Mouse (Mus musculus): ENCODE results near the gene Sptbn2. TPM values are rescaled to one million over a fixed set of nuclear protein-coding genes. Genes with fewer than 3 reads are reported as not detected.

Sptbn2 gene
- total and polyA plus RNA-seq, 3 experiments = 0.20 to 0.27 (median 0.23) TPM

GRCm38 (mm10) chr19:4697721-4698120 lies 13.2 kb upstream of the Sptbn2 start:
- intact Hi-C loops (cut with DNase I) = no loop called here
- Histone ChIP-seq H3K4me1 (ENCODE audit: control insufficient read depth, insufficient read depth, low read length) (peaks cover 2% of the 10 kb centered on the region; the same call in 1 of the 2 replicates), H3K4me3 (no peak overlapping the region; the same call in 1 of the 2 replicates), H3K27ac (no peak overlapping the region), H3K9ac (ENCODE audit: low read depth, low read length) (no peak overlapping the region), H3K27me3 (ENCODE audit: control insufficient read depth, insufficient read depth, low read length) (peaks cover 2% of the 10 kb centered on the region; the same call in 1 of the 2 replicates), H3K36me3 (ENCODE audit: control insufficient read depth, insufficient read depth, low read length) (no peaks in the 10 kb centered on the region), H3K79me2 (replicated peaks; ENCODE audit: control insufficient read depth, insufficient read depth, low read length) (no peaks in the 10 kb centered on the region)
- no peak for DNase-seq
- 71% methylated on average over 9 of the region's 9 CpGs for WGBS
- TF ChIP-seq EP300 (IDR thresholded peaks at IDR 0.05; ENCODE audit: insufficient read depth, low read depth, low read length) (no peak), POLR2A (IDR thresholded peaks at IDR 0.05; ENCODE audit: insufficient read depth, low read depth, low read length) (no peak), CTCF (IDR thresholded peaks at IDR 0.05) (no peak)

DNA sequence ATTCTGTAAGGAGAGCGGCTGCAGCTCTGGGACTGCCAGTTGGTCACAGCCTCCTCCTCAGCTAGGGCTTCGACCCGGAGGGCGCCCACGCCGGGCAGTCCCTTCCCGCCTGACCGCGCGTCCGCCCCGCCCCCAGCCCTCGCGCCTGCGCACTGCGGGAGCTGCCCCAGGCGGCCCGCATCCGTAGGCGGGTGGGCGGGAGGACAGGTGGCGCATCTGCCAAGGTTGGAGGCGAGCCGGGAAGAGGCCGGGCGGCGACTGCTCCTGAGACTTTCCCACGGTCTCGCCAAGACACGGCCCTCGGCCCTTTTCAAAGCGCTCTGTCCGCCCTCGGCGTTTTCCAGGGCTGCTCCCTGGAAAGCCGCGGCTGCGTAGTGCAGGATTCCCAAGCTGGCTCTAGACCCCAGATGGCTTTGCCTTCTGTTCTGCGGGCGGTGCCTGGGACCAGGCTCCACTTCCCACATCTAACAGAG lies 12.7 kb upstream of the Sptbn2 start, which contains the start of gene Gm960:
TSS of gene Gm960 (minus strand) at position 464 of the 473 bp plus-strand sequence.
- no peaks in the 10 kb centered on the region for H3K36me3 ChIP-seq (ENCODE audit: control insufficient read depth, insufficient read depth, low read length)
- intact Hi-C loops (cut with DNase I) = no loop called here
- 1% methylated on average over 40 of the region's 40 CpGs for WGBS
- peak within 1 kb of the TSS; percentile 38; the same call in 1 of the 2 replicates for H3K9ac ChIP-seq (ENCODE audit: low read depth, low read length)
- no peak within 1 kb of the TSS; the same call in 1 of the 2 replicates for H3K27ac ChIP-seq
- DNase-seq = peak; percentile 72 to 80
- peaks cover under 1% of the 10 kb centered on the region; the same call in 1 of the 2 replicates for H3K27me3 ChIP-seq (ENCODE audit: control insufficient read depth, insufficient read depth, low read length)
- peak within 1 kb of the TSS; percentile 48 for H3K4me3 ChIP-seq
- TF ChIP-seq EP300 (IDR thresholded peaks at IDR 0.05; ENCODE audit: insufficient read depth, low read depth, low read length) = no peak
- no peak for TF ChIP-seq CTCF (IDR thresholded peaks at IDR 0.05)
- no peak for TF ChIP-seq POLR2A (IDR thresholded peaks at IDR 0.05; ENCODE audit: insufficient read depth, low read depth, low read length)
- H3K4me1 ChIP-seq (ENCODE audit: control insufficient read depth, insufficient read depth, low read length) = peaks cover 2% of the 10 kb centered on the region; the same call in 1 of the 2 replicates
- no peaks in the 10 kb centered on the region for H3K79me2 ChIP-seq (replicated peaks; ENCODE audit: control insufficient read depth, insufficient read depth, low read length)

DNA sequence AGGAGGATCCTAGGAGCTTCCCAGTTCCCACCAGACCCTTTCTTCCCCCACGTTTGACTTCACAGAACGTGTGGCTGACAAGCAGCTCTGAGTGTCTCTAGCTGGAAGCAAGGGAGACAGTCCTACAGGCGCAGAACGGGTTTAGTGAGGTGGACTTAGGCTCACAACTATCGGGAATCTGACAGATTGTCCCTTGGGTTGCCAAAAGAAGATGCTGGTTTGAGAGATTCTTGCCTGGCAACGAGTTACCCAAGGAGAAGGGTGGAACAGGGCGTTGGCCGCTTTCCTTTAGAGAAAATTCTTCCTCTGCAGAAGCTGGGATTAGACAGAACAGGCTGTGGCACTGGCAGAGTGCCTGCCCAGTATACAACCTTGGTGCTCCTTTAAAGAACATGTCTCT lies 12.1 kb upstream of the Sptbn2 start:
- Histone ChIP-seq H3K27ac (no peak overlapping the region), H3K4me3 (no peak overlapping the region; the same call in 1 of the 2 replicates), H3K4me1 (ENCODE audit: control insufficient read depth, insufficient read depth, low read length) (peaks cover 2% of the 10 kb centered on the region; the same call in 1 of the 2 replicates), H3K36me3 (ENCODE audit: control insufficient read depth, insufficient read depth, low read length) (no peaks in the 10 kb centered on the region), H3K9ac (ENCODE audit: low read depth, low read length) (no peak overlapping the region), H3K79me2 (replicated peaks; ENCODE audit: control insufficient read depth, insufficient read depth, low read length) (no peaks in the 10 kb centered on the region), H3K27me3 (ENCODE audit: control insufficient read depth, insufficient read depth, low read length) (no peaks in the 10 kb centered on the region)
- 36% methylated on average over 8 of the region's 8 CpGs for WGBS
- TF ChIP-seq POLR2A (IDR thresholded peaks at IDR 0.05; ENCODE audit: insufficient read depth, low read depth, low read length) = no peak
- TF ChIP-seq CTCF (IDR thresholded peaks at IDR 0.05) = no peak
- no peak for TF ChIP-seq EP300 (IDR thresholded peaks at IDR 0.05; ENCODE audit: insufficient read depth, low read depth, low read length)
- no peak for DNase-seq
- intact Hi-C loops (cut with DNase I) = no loop called here

- WGBS = 82% methylated on average over 5 of the region's 5 CpGs
- Histone ChIP-seq H3K4me3 (no peak overlapping the region), H3K27ac (no peak overlapping the region), H3K36me3 (ENCODE audit: control insufficient read depth, insufficient read depth, low read length) (no peaks in the 10 kb centered on the region), H3K9ac (ENCODE audit: low read depth, low read length) (no peak overlapping the region), H3K79me2 (replicated peaks; ENCODE audit: control insufficient read depth, insufficient read depth, low read length) (no peaks in the 10 kb centered on the region), H3K27me3 (ENCODE audit: control insufficient read depth, insufficient read depth, low read length) (no peaks in the 10 kb centered on the region), H3K4me1 (ENCODE audit: control insufficient read depth, insufficient read depth, low read length) (peaks cover 2% of the 10 kb centered on the region; the same call in 1 of the 2 replicates)
- no peak for TF ChIP-seq POLR2A (IDR thresholded peaks at IDR 0.05; ENCODE audit: insufficient read depth, low read depth, low read length)
- TF ChIP-seq EP300 (IDR thresholded peaks at IDR 0.05; ENCODE audit: insufficient read depth, low read depth, low read length) = no peak
- no peak for DNase-seq
- intact Hi-C loops (cut with DNase I) = no loop called here
Observed at GRCm38 (mm10) chr19:4699821-4700220, 11.1 kb upstream of the Sptbn2 start.

DNA sequence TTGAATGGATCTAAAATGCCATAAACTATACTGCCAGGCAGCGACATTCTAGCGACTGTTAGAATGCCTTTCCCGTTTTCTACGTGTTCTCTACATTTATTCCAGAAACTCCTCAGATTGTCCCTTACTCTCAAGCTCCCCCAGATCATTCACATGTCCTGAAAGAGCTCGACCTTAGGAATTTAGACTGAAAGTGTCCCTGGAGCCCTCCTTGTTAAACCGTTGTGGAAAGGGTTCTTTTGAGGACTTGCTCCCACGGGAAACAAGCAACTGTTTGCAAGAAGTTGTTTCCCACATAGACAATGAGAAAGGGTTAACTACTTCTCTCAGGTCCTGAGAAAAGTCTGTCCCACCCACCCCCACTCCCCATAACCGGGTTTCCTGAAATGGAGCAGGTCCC lies 10.3 kb upstream of the Sptbn2 start:
- H3K27me3 ChIP-seq (ENCODE audit: control insufficient read depth, insufficient read depth, low read length) = no peaks in the 10 kb centered on the region
- H3K4me1 ChIP-seq (ENCODE audit: control insufficient read depth, insufficient read depth, low read length) = peaks cover 2% of the 10 kb centered on the region; the same call in 1 of the 2 replicates
- H3K79me2 ChIP-seq (replicated peaks; ENCODE audit: control insufficient read depth, insufficient read depth, low read length) = no peaks in the 10 kb centered on the region
- intact Hi-C loops (cut with DNase I) = no loop called here
- 70% methylated on average over 8 of the region's 8 CpGs for WGBS
- no peaks in the 10 kb centered on the region for H3K36me3 ChIP-seq (ENCODE audit: control insufficient read depth, insufficient read depth, low read length)
- no peak overlapping the region for H3K9ac ChIP-seq (ENCODE audit: low read depth, low read length)
- H3K4me3 ChIP-seq = no peak overlapping the region
- no peak for DNase-seq
- H3K27ac ChIP-seq = no peak overlapping the region
- TF ChIP-seq POLR2A (IDR thresholded peaks at IDR 0.05; ENCODE audit: insufficient read depth, low read depth, low read length) (no peak), EP300 (IDR thresholded peaks at IDR 0.05; ENCODE audit: insufficient read depth, low read depth, low read length) (no peak), CTCF (IDR thresholded peaks at IDR 0.05) (no peak)

- intact Hi-C loops (cut with DNase I) = no loop called here
- TF ChIP-seq CTCF (IDR thresholded peaks at IDR 0.05) = no peak
- TF ChIP-seq POLR2A (IDR thresholded peaks at IDR 0.05; ENCODE audit: insufficient read depth, low read depth, low read length) = no peak
- no peak for TF ChIP-seq EP300 (IDR thresholded peaks at IDR 0.05; ENCODE audit: insufficient read depth, low read depth, low read length)
- Histone ChIP-seq H3K9ac (ENCODE audit: low read depth, low read length) (no peak overlapping the region), H3K27ac (no peak overlapping the region), H3K4me3 (no peak overlapping the region), H3K27me3 (ENCODE audit: control insufficient read depth, insufficient read depth, low read length) (no peaks in the 10 kb centered on the region), H3K36me3 (ENCODE audit: control insufficient read depth, insufficient read depth, low read length) (no peaks in the 10 kb centered on the region), H3K4me1 (ENCODE audit: control insufficient read depth, insufficient read depth, low read length) (peaks cover 2% of the 10 kb centered on the region; the same call in 1 of the 2 replicates), H3K79me2 (replicated peaks; ENCODE audit: control insufficient read depth, insufficient read depth, low read length) (no peaks in the 10 kb centered on the region)
- 41% methylated on average over 7 of the region's 7 CpGs for WGBS
- DNase-seq = no peak
Observed at GRCm38 (mm10) chr19:4701221-4701620, 9.7 kb upstream of the Sptbn2 start.
